Mouse (Mus musculus): ENCODE data around the gene Bag6. TPM values are rescaled to one million over a fixed set of nuclear protein-coding genes. Genes with fewer than 3 reads are reported as not detected.
A peak's percentile ranks its signal among the peaks of the same experiment; 100 is the strongest.

The Bag6 gene
- polyA plus RNA-seq, 1 experiment from 2014 or later = 63.3 TPM

DNA sequence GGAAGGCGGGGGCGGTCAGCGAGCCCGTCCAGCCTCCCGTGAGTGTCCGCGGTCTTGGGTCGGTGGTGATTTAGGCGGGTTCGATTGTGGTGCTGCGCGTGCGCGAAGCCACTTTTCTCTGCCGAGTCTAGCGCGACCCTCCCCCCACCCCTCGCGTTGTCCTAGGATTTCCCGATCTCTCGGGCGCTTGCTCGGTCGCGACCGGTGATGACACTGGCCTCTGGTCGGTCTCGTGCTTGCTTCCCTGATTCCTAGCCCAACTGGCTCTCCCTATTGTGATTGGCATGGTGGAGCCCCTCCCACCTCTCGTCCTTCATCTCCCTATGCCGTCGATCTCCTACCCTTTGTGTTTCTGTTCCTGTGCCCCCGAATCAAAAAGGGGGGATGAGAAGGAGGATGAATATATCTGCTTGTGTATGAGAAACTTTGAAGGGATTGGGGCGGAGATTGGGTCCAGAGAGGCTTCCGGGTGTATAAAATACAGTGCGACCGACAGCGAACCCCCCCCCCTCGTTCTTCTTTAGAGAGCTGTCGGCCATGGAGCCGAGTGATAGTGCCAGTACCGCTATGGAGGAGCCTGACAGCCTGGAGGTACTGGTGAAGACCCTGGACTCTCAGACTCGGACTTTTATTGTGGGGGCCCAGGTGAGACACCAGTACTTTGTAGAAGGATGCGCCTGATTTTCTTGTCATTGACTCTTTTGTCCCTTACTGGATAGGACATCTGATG is 778 bp downstream of the Bag6 start:
- peak overlapping the region; percentile 96 to 100 for H3K27ac ChIP-seq (replicated peaks in 1 of 2; ENCODE audit: control insufficient read depth in 1 of 2, insufficient read depth in 1 of 2, low read depth in 2 of 2, low read length in 2 of 2)
- peak overlapping the region; percentile 69 to 96 for H3K4me3 ChIP-seq (ENCODE audit: control insufficient read depth in 1 of 2, insufficient read depth in 1 of 2, low read depth in 1 of 2, low read length in 2 of 2)
- H3K4me2 ChIP-seq (ENCODE audit: low read length) = peak overlapping the region; percentile 87
- H3K9ac ChIP-seq (ENCODE audit: low read length) = peak overlapping the region; percentile 87
- peak; percentile 51; the same call in 1 of the 2 replicates for ATAC-seq (ENCODE audit: insufficient number of reproducible peaks, insufficient read depth, low FRiP score, low read depth)
- H3K36me3 ChIP-seq (ENCODE audit: control insufficient read depth, insufficient read depth, low read length) = peaks cover 34% of the 10 kb centered on the region
- under 1% methylated on average over 43 of the region's 43 CpGs for WGBS
- H3K9me3 ChIP-seq (ENCODE audit: control insufficient read depth, low read length) = no peaks in the 10 kb centered on the region
- H3K4me1 ChIP-seq (ENCODE audit: control insufficient read depth in 2 of 2, insufficient read depth in 2 of 2, low read length in 2 of 2) = peaks cover 4 to 13% of the 10 kb centered on the region in 2 experiments; a peak in 3 of 4 replicates
- H3K27me3 ChIP-seq (ENCODE audit: control insufficient read depth, insufficient read depth, low read length) = no peaks in the 10 kb centered on the region

DNA sequence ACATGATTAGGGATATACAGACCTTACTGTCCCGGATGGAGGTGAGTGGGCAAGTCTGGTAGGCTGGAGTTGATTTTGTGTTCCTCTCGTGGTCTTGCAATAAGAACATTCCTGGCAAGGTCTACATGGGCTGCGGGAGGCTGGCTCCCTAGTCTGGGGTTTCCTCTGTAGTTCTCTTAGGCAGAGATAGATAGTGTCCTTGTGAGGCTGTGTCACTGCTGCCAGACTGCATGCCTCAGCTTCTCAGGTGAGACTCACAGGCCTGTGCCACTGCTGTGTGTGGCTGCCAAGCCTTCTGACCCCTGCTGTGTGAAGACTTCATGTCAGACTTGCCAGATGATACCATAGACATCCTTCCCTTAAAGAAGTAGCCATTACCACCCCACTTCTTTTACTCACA is 4.3 kb downstream of the Bag6 start:
- 86% methylated on average over 3 of the region's 3 CpGs for WGBS
- ATAC-seq (ENCODE audit: insufficient number of reproducible peaks, insufficient read depth, low FRiP score, low read depth) = no peak
- H3K9ac ChIP-seq (ENCODE audit: low read length) = no peak overlapping the region
- no peaks in the 10 kb centered on the region for H3K27me3 ChIP-seq (ENCODE audit: control insufficient read depth, insufficient read depth, low read length)
- H3K36me3 ChIP-seq (ENCODE audit: control insufficient read depth, insufficient read depth, low read length) = peaks cover 69% of the 10 kb centered on the region
- H3K27ac ChIP-seq (replicated peaks in 1 of 2; ENCODE audit: control insufficient read depth in 1 of 2, insufficient read depth in 1 of 2, low read depth in 2 of 2, low read length in 2 of 2) = no peak overlapping the region
- no peak overlapping the region for H3K4me3 ChIP-seq (ENCODE audit: control insufficient read depth in 1 of 2, insufficient read depth in 1 of 2, low read depth in 1 of 2, low read length in 2 of 2)
- H3K4me1 ChIP-seq (ENCODE audit: control insufficient read depth in 2 of 2, insufficient read depth in 2 of 2, low read length in 2 of 2) = peaks cover 4 to 13% of the 10 kb centered on the region in 2 experiments; a peak in 3 of 4 replicates
- H3K9me3 ChIP-seq (ENCODE audit: control insufficient read depth, low read length) = 0 out of 2 replicates have a peak, but pooled peaks cover 2% of the 10 kb centered on the region
- no peak overlapping the region for H3K4me2 ChIP-seq (ENCODE audit: low read length)

DNA sequence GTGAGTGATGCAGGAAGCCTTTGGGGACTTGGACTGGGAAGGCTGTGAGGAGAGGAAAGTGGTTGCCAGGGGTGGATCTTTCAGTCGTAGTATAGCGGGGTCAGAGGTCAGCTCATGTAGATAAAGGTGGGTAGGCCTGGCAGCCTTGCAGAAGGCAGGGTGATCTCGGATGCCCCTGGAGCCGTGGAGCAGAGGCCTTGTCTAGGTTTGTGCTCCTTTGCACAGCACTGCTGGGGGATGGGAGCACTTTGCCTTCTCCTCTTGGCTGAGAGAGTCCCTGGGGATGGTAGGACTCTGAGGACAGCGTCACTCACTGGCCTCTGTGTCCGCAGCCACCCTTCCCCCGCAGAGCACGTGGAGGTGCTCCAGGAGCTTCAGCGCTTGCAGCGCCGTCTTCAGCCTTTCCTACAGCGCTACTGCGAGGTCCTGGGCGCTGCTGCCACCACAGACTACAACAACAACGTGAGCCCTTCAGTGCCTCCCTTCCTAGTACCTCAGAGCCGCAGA is 5.6 kb downstream of the Bag6 start:
- Histone ChIP-seq H3K4me1 (ENCODE audit: control insufficient read depth in 2 of 2, insufficient read depth in 2 of 2, low read length in 2 of 2) (peaks cover 4 to 13% of the 10 kb centered on the region in 2 experiments; a peak in 3 of 4 replicates), H3K4me2 (ENCODE audit: low read length) (no peak overlapping the region), H3K27ac (replicated peaks in 1 of 2; ENCODE audit: control insufficient read depth in 1 of 2, insufficient read depth in 1 of 2, low read depth in 2 of 2, low read length in 2 of 2) (no peak overlapping the region), H3K9ac (ENCODE audit: low read length) (no peak overlapping the region), H3K36me3 (ENCODE audit: control insufficient read depth, insufficient read depth, low read length) (peaks cover 82% of the 10 kb centered on the region), H3K4me3 (ENCODE audit: control insufficient read depth in 1 of 2, insufficient read depth in 1 of 2, low read depth in 1 of 2, low read length in 2 of 2) (no peak overlapping the region), H3K27me3 (ENCODE audit: control insufficient read depth, insufficient read depth, low read length) (no peaks in the 10 kb centered on the region), H3K9me3 (ENCODE audit: control insufficient read depth, low read length) (0 out of 2 replicates have a peak, but pooled peaks cover 2% of the 10 kb centered on the region)
- 71% methylated on average over 16 of the region's 16 CpGs for WGBS
- no peak for ATAC-seq (ENCODE audit: insufficient number of reproducible peaks, insufficient read depth, low FRiP score, low read depth)

DNA sequence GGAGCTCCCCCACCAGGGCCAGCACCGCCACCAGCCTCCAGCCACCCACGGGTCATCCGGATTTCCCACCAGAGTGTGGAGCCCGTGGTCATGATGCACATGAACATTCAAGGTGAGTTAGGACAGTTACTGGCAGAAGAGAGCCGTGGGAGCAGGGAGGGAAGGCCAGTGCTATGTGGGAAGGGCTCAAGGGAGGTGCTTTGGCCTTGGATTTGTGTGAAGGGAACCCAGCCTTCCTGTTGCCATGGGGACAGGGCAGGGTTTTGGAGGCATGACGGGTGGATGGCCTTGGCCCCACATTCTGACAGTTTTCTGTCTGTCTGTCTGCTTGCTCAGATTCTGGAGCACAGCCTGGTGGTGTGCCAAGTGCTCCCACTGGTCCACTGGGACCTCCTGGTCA is 7.0 kb downstream of the Bag6 start:
- H3K9me3 ChIP-seq (ENCODE audit: control insufficient read depth, low read length) = 0 out of 2 replicates have a peak, but pooled peaks cover 2% of the 10 kb centered on the region
- H3K27me3 ChIP-seq (ENCODE audit: control insufficient read depth, insufficient read depth, low read length) = no peaks in the 10 kb centered on the region
- no peak overlapping the region for H3K27ac ChIP-seq (replicated peaks in 1 of 2; ENCODE audit: control insufficient read depth in 1 of 2, insufficient read depth in 1 of 2, low read depth in 2 of 2, low read length in 2 of 2)
- peaks cover 2 to 4% of the 10 kb centered on the region in 2 experiments; a peak in 3 of 4 replicates for H3K4me1 ChIP-seq (ENCODE audit: control insufficient read depth in 2 of 2, insufficient read depth in 2 of 2, low read length in 2 of 2)
- 88% methylated on average over 6 of the region's 6 CpGs for WGBS
- H3K4me3 ChIP-seq (ENCODE audit: control insufficient read depth in 1 of 2, insufficient read depth in 1 of 2, low read depth in 1 of 2, low read length in 2 of 2) = no peak overlapping the region
- peaks cover 96% of the 10 kb centered on the region for H3K36me3 ChIP-seq (ENCODE audit: control insufficient read depth, insufficient read depth, low read length)
- no peak for ATAC-seq (ENCODE audit: insufficient number of reproducible peaks, insufficient read depth, low FRiP score, low read depth)
- no peak overlapping the region for H3K9ac ChIP-seq (ENCODE audit: low read length)
- H3K4me2 ChIP-seq (ENCODE audit: low read length) = no peak overlapping the region

DNA sequence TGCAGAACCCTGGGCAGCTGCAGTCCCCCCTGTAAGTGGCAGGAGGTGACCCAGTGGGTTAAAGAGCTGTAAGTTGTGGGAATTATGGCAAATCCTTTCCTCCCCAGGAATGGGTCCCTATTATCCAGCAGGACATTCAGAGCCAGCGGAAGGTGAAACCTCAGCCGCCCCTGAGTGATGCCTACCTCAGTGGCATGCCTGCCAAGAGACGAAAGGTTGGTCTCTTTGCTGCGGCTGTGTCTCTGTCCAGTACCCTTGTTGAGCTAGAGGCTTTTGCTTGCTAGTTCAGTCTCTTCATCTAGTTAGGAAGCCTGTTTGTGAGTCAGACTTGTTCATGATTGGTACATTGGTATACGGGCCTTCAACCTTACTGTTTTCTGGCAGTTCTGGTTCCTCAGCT is 11.2 kb downstream of the Bag6 start:
- 82% methylated on average over 5 of the region's 5 CpGs for WGBS
- no peak overlapping the region for H3K4me3 ChIP-seq (ENCODE audit: control insufficient read depth in 1 of 2, insufficient read depth in 1 of 2, low read depth in 1 of 2, low read length in 2 of 2)
- H3K4me1 ChIP-seq (ENCODE audit: control insufficient read depth in 2 of 2, insufficient read depth in 2 of 2, low read length in 2 of 2) = no peaks in the 10 kb centered on the region
- no peaks in the 10 kb centered on the region for H3K27me3 ChIP-seq (ENCODE audit: control insufficient read depth, insufficient read depth, low read length)
- H3K27ac ChIP-seq (replicated peaks in 1 of 2; ENCODE audit: control insufficient read depth in 1 of 2, insufficient read depth in 1 of 2, low read depth in 2 of 2, low read length in 2 of 2) = no peak overlapping the region
- peaks cover 99% of the 10 kb centered on the region for H3K36me3 ChIP-seq (ENCODE audit: control insufficient read depth, insufficient read depth, low read length)
- ATAC-seq (ENCODE audit: insufficient number of reproducible peaks, insufficient read depth, low FRiP score, low read depth) = no peak
- no peak overlapping the region for H3K9ac ChIP-seq (ENCODE audit: low read length)
- H3K4me2 ChIP-seq (ENCODE audit: low read length) = no peak overlapping the region
- H3K9me3 ChIP-seq (ENCODE audit: control insufficient read depth, low read length) = 0 out of 2 replicates have a peak, but pooled peaks cover 2% of the 10 kb centered on the region

DNA sequence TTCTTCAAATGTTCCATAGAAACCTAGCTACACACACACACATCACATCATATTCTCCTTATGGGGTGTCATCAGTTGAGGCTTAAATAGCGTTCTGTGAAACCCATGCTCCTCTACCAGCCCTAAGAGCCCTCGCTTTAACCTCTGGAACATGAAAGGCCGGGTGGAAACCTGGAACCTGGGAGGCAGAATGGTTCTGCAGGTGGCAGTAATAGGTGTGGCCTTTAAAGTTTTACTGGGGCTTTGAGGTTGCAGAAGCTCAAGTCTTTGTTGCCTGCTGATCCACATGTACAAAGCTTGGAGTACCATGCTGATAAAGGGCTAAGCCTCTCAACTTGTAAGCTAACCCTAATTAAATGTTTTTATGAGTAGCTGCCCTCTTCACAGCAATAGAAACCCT is 12.4 kb downstream of the Bag6 start:
- WGBS = 61% methylated on average over 3 of the region's 3 CpGs
- no peaks in the 10 kb centered on the region for H3K27me3 ChIP-seq (ENCODE audit: control insufficient read depth, insufficient read depth, low read length)
- H3K36me3 ChIP-seq (ENCODE audit: control insufficient read depth, insufficient read depth, low read length) = peaks cover 99% of the 10 kb centered on the region
- H3K4me2 ChIP-seq (ENCODE audit: low read length) = no peak overlapping the region
- H3K9me3 ChIP-seq (ENCODE audit: control insufficient read depth, low read length) = 0 out of 2 replicates have a peak, but pooled peaks cover 2% of the 10 kb centered on the region
- H3K4me3 ChIP-seq (ENCODE audit: control insufficient read depth in 1 of 2, insufficient read depth in 1 of 2, low read depth in 1 of 2, low read length in 2 of 2) = no peak overlapping the region
- no peak for ATAC-seq (ENCODE audit: insufficient number of reproducible peaks, insufficient read depth, low FRiP score, low read depth)
- H3K4me1 ChIP-seq (ENCODE audit: control insufficient read depth in 2 of 2, insufficient read depth in 2 of 2, low read length in 2 of 2) = no peaks in the 10 kb centered on the region
- H3K9ac ChIP-seq (ENCODE audit: low read length) = no peak overlapping the region
- H3K27ac ChIP-seq (replicated peaks in 1 of 2; ENCODE audit: control insufficient read depth in 1 of 2, insufficient read depth in 1 of 2, low read depth in 2 of 2, low read length in 2 of 2) = no peak overlapping the region

DNA sequence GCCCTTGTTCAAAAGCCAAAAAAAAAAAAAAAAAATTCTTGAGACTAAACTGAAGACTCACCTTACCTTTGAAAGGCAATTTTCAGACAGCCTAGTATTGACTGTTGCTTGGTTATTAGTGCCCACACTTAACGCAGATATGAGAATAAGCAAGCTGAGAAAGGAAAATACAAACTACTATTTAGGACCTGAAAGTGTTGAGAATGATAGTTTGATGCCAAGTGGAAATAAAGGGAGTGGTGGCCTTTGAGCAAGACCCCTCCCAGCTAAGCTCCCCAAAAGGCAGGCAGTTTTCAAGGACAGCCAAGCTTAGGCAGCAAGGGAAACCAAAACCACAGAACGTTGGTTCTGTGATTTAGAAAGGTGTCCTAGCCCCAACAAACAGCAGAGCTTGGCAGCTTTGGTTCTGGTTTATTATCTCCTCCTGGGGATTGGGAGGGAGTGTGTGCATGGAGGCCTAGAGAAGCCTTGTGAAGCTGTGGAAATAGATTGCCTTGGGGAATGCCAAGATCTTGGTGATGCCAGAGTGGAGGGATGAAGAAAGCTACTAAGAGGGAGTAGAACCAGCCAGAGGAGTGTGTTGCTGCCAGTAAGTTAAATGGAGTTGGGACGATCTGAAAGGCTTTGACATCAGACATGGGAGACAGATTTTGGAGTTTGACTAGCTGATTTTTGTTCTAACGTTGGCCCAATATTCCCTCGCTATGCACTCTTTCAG is 13.1 kb downstream of the Bag6 start:
- H3K27ac ChIP-seq (replicated peaks in 1 of 2; ENCODE audit: control insufficient read depth in 1 of 2, insufficient read depth in 1 of 2, low read depth in 2 of 2, low read length in 2 of 2) = no peak overlapping the region
- 74% methylated on average over 5 of the region's 5 CpGs for WGBS

More for the DNA sequence above, 13.1 kb downstream of the Bag6 start:
- peaks cover 99% of the 10 kb centered on the region for H3K36me3 ChIP-seq (ENCODE audit: control insufficient read depth, insufficient read depth, low read length)
- no peak overlapping the region for H3K4me2 ChIP-seq (ENCODE audit: low read length)
- no peaks in the 10 kb centered on the region for H3K27me3 ChIP-seq (ENCODE audit: control insufficient read depth, insufficient read depth, low read length)
- H3K9ac ChIP-seq (ENCODE audit: low read length) = no peak overlapping the region
- no peak for ATAC-seq (ENCODE audit: insufficient number of reproducible peaks, insufficient read depth, low FRiP score, low read depth)
- H3K9me3 ChIP-seq (ENCODE audit: control insufficient read depth, low read length) = 0 out of 2 replicates have a peak, but pooled peaks cover 2% of the 10 kb centered on the region
- H3K4me1 ChIP-seq (ENCODE audit: control insufficient read depth in 2 of 2, insufficient read depth in 2 of 2, low read length in 2 of 2) = no peaks in the 10 kb centered on the region
- H3K4me3 ChIP-seq (ENCODE audit: control insufficient read depth in 1 of 2, insufficient read depth in 1 of 2, low read depth in 1 of 2, low read length in 2 of 2) = no peak overlapping the region
